Mouse (Mus musculus) MEL (cell line): ENCODE data around the gene Mgll.

ENCODE experiments used
- BHLHE40 ChIP-seq: IDR thresholded peaks from 2 replicates; pipeline ENCODE4 v1.6.1; 2012; ENCODE audit warnings: low read depth, mild to moderate bottlenecking, inconsistent platforms, low read length, improper control_type of control experiment, borderline replicate concordance
- CHD2 ChIP-seq: IDR thresholded peaks from 2 replicates; pipeline ENCODE4 v1.6.1; 2011; ENCODE audit warnings: low read length, improper control_type of control experiment
- CTCF ChIP-seq, 3 experiments: IDR thresholded peaks in 2 of 3; conservative IDR thresholded peaks in 1 of 3; 2 replicates each; pipeline ENCODE4 v1.5.1; 2011 to 2012; ENCODE audit warnings: low read length in 3 of 3, low read depth in 2 of 3, mild to moderate bottlenecking in 2 of 3, improper control_type of control experiment in 1 of 3, inconsistent platforms in 1 of 3, mixed read lengths in 1 of 3, moderate library complexity in 1 of 3; ENCODE audit not compliant: control insufficient read depth in 1 of 3, insufficient read depth in 1 of 3, poor library complexity in 1 of 3, severe bottlenecking in 1 of 3
- E2F4 ChIP-seq: IDR thresholded peaks from 2 replicates; pipeline ENCODE4 v1.6.1; 2011; ENCODE audit warnings: low read depth, low read length, improper control_type of control experiment, borderline replicate concordance
- EP300 ChIP-seq, 2 experiments: IDR thresholded peaks; 2 replicates each; pipeline ENCODE4 v1.6.1; 2011; ENCODE audit warnings: improper control_type of control experiment in 2 of 2, low read length in 2 of 2, low read depth in 1 of 2, mild to moderate bottlenecking in 1 of 2
- ETS1 ChIP-seq: IDR thresholded peaks from 2 replicates; pipeline ENCODE4 v1.6.1; 2012; ENCODE audit warnings: low read depth, mild to moderate bottlenecking, inconsistent platforms, low read length, improper control_type of control experiment, moderate library complexity
- MAX ChIP-seq: IDR thresholded peaks from 2 replicates; pipeline ENCODE4 v1.6.1; 2011; ENCODE audit warnings: low read length, improper control_type of control experiment
- MYC ChIP-seq: IDR thresholded peaks from 2 replicates; pipeline ENCODE4 v1.6.1; 2011; ENCODE audit warnings: low read depth, mild to moderate bottlenecking, low read length, improper control_type of control experiment, moderate library complexity
- POLR2A ChIP-seq, 2 experiments: IDR thresholded peaks; 2 replicates each; pipeline ENCODE4 v1.6.1; 2011 to 2012; ENCODE audit warnings: low read length in 2 of 2, mild to moderate bottlenecking in 2 of 2, control low read depth in 1 of 2, improper control_type of control experiment in 1 of 2, low read depth in 1 of 2, moderate library complexity in 1 of 2; ENCODE audit not compliant: control insufficient read depth in 1 of 2, insufficient read depth in 1 of 2, poor library complexity in 1 of 2
- POLR2AphosphoS2 ChIP-seq: IDR thresholded peaks from 2 replicates; pipeline ENCODE4 v1.6.1; 2011; ENCODE audit warnings: low read length, improper control_type of control experiment
- POLR2AphosphoS5 ChIP-seq: IDR thresholded peaks from 2 replicates; pipeline ENCODE4 v1.6.1; 2012; ENCODE audit warnings: low read depth, borderline replicate concordance, mild to moderate bottlenecking, inconsistent platforms, low read length, moderate library complexity, mixed read lengths
- SIN3A ChIP-seq: IDR thresholded peaks from 2 replicates; pipeline ENCODE4 v1.6.1; 2012; ENCODE audit warnings: low read length, improper control_type of control experiment, inconsistent platforms
- ZKSCAN1 ChIP-seq: IDR thresholded peaks from 2 replicates; pipeline ENCODE4 v1.6.1; 2012; ENCODE audit warnings: low read depth, mild to moderate bottlenecking, inconsistent platforms, low read length, improper control_type of control experiment, moderate library complexity
- ZMIZ1 ChIP-seq: IDR thresholded peaks from 2 replicates; pipeline ENCODE4 v1.6.1; 2012; ENCODE audit warnings: low read depth, mild to moderate bottlenecking, inconsistent platforms, low read length, improper control_type of control experiment, moderate library complexity

GRCm38 (mm10) chr6:88815489-88815888 is 91.3 kb downstream of the Mgll start:
- TF ChIP-seq ETS1 (no peak), POLR2AphosphoS5 (no peak), ZKSCAN1 (no peak), SIN3A (no peak), CTCF (IDR thresholded peaks at IDR 0.05 in 2 of 3, conservative IDR thresholded peaks at IDR 0.05 in 1 of 3; ENCODE audit: control insufficient read depth in 1 of 3, insufficient read depth in 1 of 3, low read depth in 2 of 3, low read length in 3 of 3, poor library complexity in 1 of 3, severe bottlenecking in 1 of 3) (no peak), EP300 (IDR thresholded peaks at IDR 0.05; ENCODE audit: low read depth in 1 of 2, low read length in 2 of 2) (no peak), POLR2AphosphoS2 (no peak), MAX (no peak), BHLHE40 (no peak), POLR2A (IDR thresholded peaks at IDR 0.05; ENCODE audit: control insufficient read depth in 1 of 2, insufficient read depth in 1 of 2, low read depth in 1 of 2, low read length in 2 of 2, poor library complexity in 1 of 2) (no peak), E2F4 (no peak), ZMIZ1 (no peak), MYC (no peak), CHD2 (no peak)
